Mouse (Mus musculus): ENCODE results near the gene Zbtb16. TPM values are rescaled to one million over a fixed set of nuclear protein-coding genes. Genes with fewer than 3 reads are reported as not detected.

Gene Zbtb16
- polyA plus RNA-seq, 1 experiment: 3.0 TPM

DNA sequence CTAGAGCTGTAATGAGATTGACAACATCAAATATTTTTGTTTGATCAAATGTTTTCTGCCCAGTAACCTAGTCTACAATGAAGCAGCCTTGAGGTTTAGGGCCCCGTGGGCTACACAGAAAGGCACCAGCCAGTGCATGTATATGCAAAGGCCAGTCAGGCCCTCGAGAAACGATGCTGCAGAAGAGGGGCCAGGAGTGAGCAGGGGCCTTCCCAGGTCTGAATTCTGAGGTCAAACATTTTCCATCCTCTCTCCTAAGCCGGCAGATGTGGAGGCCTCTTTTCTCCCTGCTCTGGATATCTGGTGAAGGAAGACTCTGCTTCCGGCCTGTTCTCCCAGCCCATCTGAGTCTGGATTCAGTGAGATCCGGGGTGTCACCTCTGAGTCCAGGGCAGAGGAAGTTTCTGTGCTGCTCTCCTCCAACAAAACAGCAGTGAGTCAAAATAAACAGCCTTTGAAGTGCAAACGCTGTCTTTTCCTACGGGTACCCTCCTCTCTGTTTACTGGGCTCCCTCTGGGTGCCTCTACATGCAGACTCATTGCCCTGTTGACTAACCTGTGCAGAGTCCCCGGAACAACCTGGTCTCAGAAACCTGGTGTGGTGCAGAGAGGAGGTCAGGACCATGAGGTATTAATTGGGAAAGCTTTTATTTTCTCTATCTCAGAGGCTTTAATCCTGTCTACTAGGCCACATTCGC lies 24.0 kb upstream of the Zbtb16 start:
- no peak for DNase-seq
- H3K27ac ChIP-seq (ENCODE audit: insufficient read depth, low read depth, low read length): no peak overlapping the region
- H3K4me1 ChIP-seq (ENCODE audit: control insufficient read depth, insufficient read depth, low read length): no peaks in the 10 kb centered on the region
- TF ChIP-seq POLR2A (IDR thresholded peaks at IDR 0.05; ENCODE audit: low read depth, low read length) (no peak), CTCF (conservative IDR thresholded peaks at IDR 0.05; ENCODE audit: insufficient read depth, insufficient read length, low read depth, low read length) (no peak)
- H3K27me3 ChIP-seq (replicated peaks; ENCODE audit: control insufficient read depth, insufficient read depth, low read length): 0 out of 2 replicates have a peak, but pooled peaks cover 1% of the 10 kb centered on the region
- H3K36me3 ChIP-seq (ENCODE audit: control insufficient read depth, insufficient read depth, low read length): no peaks in the 10 kb centered on the region
- WGBS: 53% methylated on average over 10 of the region's 10 CpGs
- no peak overlapping the region for H3K4me3 ChIP-seq (ENCODE audit: insufficient read depth, low read depth, low read length)

DNA sequence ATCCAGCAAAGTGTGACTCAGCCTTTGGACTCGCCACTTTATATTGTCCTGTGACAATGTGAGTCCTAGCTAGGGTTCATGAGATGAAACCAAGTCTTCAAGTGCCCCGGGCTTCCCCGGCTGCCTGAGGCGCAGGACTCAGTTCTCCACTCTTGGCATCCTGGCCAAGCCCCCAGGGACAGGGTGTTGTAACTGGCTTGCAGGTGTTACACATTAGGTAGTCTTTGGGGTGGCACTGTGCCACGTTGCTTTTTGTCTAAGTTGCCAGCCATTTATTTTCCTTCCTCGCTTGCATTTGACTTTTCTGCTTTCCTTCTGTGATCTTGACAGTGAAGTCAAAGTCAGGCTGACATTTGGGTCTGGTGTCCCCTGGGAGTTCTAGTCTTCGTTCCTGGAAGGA lies 21.9 kb upstream of the Zbtb16 start:
- no peak for DNase-seq
- Histone ChIP-seq H3K36me3 (ENCODE audit: control insufficient read depth, insufficient read depth, low read length) (no peaks in the 10 kb centered on the region), H3K4me3 (ENCODE audit: insufficient read depth, low read depth, low read length) (no peak overlapping the region), H3K4me1 (ENCODE audit: control insufficient read depth, insufficient read depth, low read length) (no peaks in the 10 kb centered on the region), H3K27ac (ENCODE audit: insufficient read depth, low read depth, low read length) (no peak overlapping the region), H3K27me3 (replicated peaks; ENCODE audit: control insufficient read depth, insufficient read depth, low read length) (0 out of 2 replicates have a peak, but pooled peaks cover 1% of the 10 kb centered on the region)
- 76% methylated on average over 7 of the region's 7 CpGs for WGBS
- no peak for TF ChIP-seq CTCF (conservative IDR thresholded peaks at IDR 0.05; ENCODE audit: insufficient read depth, insufficient read length, low read depth, low read length)
- no peak for TF ChIP-seq POLR2A (IDR thresholded peaks at IDR 0.05; ENCODE audit: low read depth, low read length)

DNA sequence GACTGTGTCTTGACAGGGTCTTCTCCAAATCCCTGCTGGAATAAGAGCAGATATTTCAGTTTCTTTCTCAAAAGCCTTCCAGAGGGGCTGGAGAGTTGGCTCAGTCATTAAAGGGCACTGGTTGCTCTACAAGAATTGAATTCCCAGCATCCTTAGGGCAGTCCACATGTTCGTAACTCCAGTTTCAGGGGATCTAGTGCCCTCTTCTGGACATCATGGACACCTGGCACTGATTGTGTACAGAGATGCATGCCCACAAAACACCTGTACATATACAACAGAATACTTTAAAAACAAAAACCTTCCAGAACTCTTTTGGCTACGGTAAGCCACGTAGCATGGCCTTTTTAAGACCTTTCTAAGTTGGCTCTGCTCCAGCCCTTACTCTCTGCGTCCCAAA lies 20.2 kb upstream of the Zbtb16 start:
- TF ChIP-seq CTCF (conservative IDR thresholded peaks at IDR 0.05; ENCODE audit: insufficient read depth, insufficient read length, low read depth, low read length): peak; percentile 56
- no peak for TF ChIP-seq POLR2A (IDR thresholded peaks at IDR 0.05; ENCODE audit: low read depth, low read length)
- 82% methylated on average over 4 of the region's 4 CpGs for WGBS
- Histone ChIP-seq H3K27ac (ENCODE audit: insufficient read depth, low read depth, low read length) (no peak overlapping the region), H3K27me3 (replicated peaks; ENCODE audit: control insufficient read depth, insufficient read depth, low read length) (0 out of 2 replicates have a peak, but pooled peaks cover 1% of the 10 kb centered on the region), H3K36me3 (ENCODE audit: control insufficient read depth, insufficient read depth, low read length) (no peaks in the 10 kb centered on the region), H3K4me1 (ENCODE audit: control insufficient read depth, insufficient read depth, low read length) (no peaks in the 10 kb centered on the region), H3K4me3 (ENCODE audit: insufficient read depth, low read depth, low read length) (no peak overlapping the region)
- no peak for DNase-seq

DNA sequence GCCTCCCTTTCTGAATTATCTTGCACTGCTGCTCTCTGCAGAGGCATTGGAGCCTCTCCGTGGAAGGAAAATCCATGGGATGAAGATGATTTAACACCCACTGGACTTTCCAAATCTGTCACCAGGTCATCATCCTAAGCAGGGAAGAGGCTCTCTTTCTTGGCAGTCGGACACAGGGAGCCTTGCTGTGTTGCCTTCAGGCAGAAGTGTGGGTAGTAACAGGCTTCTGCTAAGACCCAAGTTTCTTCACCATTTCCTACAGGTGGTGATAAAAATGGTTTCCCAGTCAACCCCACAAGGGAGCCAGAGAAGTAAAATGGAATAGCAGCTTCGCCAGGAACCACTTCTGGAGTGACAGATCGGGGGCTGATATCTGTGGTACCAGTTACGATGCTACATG lies 13.5 kb upstream of the Zbtb16 start:
- WGBS: 88% methylated on average over 5 of the region's 5 CpGs
- Histone ChIP-seq H3K36me3 (ENCODE audit: control insufficient read depth, insufficient read depth, low read length) (no peaks in the 10 kb centered on the region), H3K27me3 (replicated peaks; ENCODE audit: control insufficient read depth, insufficient read depth, low read length) (no peaks in the 10 kb centered on the region), H3K4me3 (ENCODE audit: insufficient read depth, low read depth, low read length) (no peak overlapping the region), H3K27ac (ENCODE audit: insufficient read depth, low read depth, low read length) (no peak overlapping the region), H3K4me1 (ENCODE audit: control insufficient read depth, insufficient read depth, low read length) (no peaks in the 10 kb centered on the region)
- DNase-seq: no peak
- TF ChIP-seq CTCF (conservative IDR thresholded peaks at IDR 0.05; ENCODE audit: insufficient read depth, insufficient read length, low read depth, low read length) (no peak), POLR2A (IDR thresholded peaks at IDR 0.05; ENCODE audit: low read depth, low read length) (no peak)

DNA sequence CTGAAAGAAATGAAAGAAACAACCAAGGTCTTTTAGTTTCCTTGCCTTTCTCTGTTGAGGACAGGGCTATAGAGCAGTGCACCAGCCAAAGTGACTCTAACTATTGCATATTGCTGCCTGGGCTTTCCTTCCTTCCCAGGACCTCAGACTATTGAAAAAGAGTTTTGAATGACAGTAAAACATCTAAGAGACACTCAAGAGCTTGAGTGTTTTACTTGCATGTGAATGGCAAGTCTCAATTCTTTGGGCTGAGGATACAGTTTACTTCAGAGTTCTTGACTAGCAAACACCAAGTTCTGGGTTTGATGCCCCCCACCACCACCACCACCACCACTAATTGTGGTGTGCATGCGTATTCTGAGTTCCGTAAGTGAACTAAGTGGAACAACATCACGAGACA lies 3.5 kb upstream of the Zbtb16 start:
- DNase-seq: no peak
- Histone ChIP-seq H3K4me1 (ENCODE audit: control insufficient read depth, insufficient read depth, low read length) (no peaks in the 10 kb centered on the region; the same call in 1 of the 2 replicates), H3K27me3 (replicated peaks; ENCODE audit: control insufficient read depth, insufficient read depth, low read length) (no peaks in the 10 kb centered on the region), H3K4me3 (ENCODE audit: insufficient read depth, low read depth, low read length) (no peak overlapping the region), H3K27ac (ENCODE audit: insufficient read depth, low read depth, low read length) (no peak overlapping the region), H3K36me3 (ENCODE audit: control insufficient read depth, insufficient read depth, low read length) (no peaks in the 10 kb centered on the region)
- whole genome bisulfite sequencing: 95% methylated on average over 3 of the region's 3 CpGs
- TF ChIP-seq CTCF (conservative IDR thresholded peaks at IDR 0.05; ENCODE audit: insufficient read depth, insufficient read length, low read depth, low read length): no peak
- TF ChIP-seq POLR2A (IDR thresholded peaks at IDR 0.05; ENCODE audit: low read depth, low read length): no peak

DNA sequence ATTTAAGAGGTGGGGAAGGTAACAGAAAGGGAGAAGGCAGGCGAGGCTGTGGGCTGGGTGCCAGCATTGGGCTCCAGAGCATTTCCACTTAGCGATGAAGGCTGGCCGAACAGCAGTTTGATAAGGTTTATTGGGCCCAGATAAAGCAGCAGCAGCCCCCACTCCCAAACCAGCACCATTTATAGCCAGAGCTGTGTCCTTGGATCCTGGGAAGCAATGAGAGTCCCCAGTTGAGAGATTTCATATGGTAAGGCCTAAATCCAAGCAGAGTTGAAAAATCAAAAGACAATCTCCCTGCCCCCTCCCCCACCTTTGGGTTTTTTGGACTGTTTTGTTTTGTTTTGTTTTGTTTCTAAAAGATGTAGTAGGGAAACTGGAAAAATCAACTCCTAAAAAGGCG lies 2.3 kb upstream of the Zbtb16 start:
- 73% methylated on average over 4 of the region's 4 CpGs for WGBS
- Histone ChIP-seq H3K36me3 (ENCODE audit: control insufficient read depth, insufficient read depth, low read length) (no peaks in the 10 kb centered on the region), H3K4me1 (ENCODE audit: control insufficient read depth, insufficient read depth, low read length) (no peaks in the 10 kb centered on the region; the same call in 1 of the 2 replicates), H3K27ac (ENCODE audit: insufficient read depth, low read depth, low read length) (no peak overlapping the region), H3K4me3 (ENCODE audit: insufficient read depth, low read depth, low read length) (no peak overlapping the region), H3K27me3 (replicated peaks; ENCODE audit: control insufficient read depth, insufficient read depth, low read length) (no peaks in the 10 kb centered on the region)
- DNase-seq: no peak
- TF ChIP-seq CTCF (conservative IDR thresholded peaks at IDR 0.05; ENCODE audit: insufficient read depth, insufficient read length, low read depth, low read length): no peak
- TF ChIP-seq POLR2A (IDR thresholded peaks at IDR 0.05; ENCODE audit: low read depth, low read length): no peak

DNA sequence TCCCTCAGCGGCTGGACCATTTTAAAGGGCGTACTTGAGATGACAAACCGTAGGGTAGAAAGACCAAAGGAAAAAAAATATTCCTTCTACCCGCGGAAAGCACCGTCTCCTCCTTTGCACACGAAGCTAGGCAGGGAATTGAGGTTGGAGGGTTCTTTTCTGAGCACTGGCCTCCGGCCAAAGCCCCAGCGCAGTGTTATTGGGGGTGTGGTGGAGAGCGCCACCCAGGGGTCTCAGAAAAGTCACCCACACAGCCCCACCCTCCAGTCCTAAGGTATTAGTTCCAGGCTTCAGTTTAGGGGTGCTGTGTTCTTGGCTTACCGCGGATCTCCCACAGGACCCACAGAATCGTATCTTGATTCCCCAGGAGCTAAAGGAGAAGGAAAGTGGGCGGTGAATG lies 1.2 kb upstream of the Zbtb16 start:
- no peak overlapping the region for H3K27ac ChIP-seq (ENCODE audit: insufficient read depth, low read depth, low read length)
- no peak for TF ChIP-seq POLR2A (IDR thresholded peaks at IDR 0.05; ENCODE audit: low read depth, low read length)
- peak; percentile 29; the same call in 1 of the 2 replicates for TF ChIP-seq CTCF (conservative IDR thresholded peaks at IDR 0.05; ENCODE audit: insufficient read depth, insufficient read length, low read depth, low read length)
- no peaks in the 10 kb centered on the region for H3K27me3 ChIP-seq (replicated peaks; ENCODE audit: control insufficient read depth, insufficient read depth, low read length)
- peak; percentile 35 for DNase-seq
- H3K4me1 ChIP-seq (ENCODE audit: control insufficient read depth, insufficient read depth, low read length): no peaks in the 10 kb centered on the region; the same call in 1 of the 2 replicates
- H3K36me3 ChIP-seq (ENCODE audit: control insufficient read depth, insufficient read depth, low read length): no peaks in the 10 kb centered on the region
- 22% methylated on average over 14 of the region's 14 CpGs for WGBS
- no peak overlapping the region for H3K4me3 ChIP-seq (ENCODE audit: insufficient read depth, low read depth, low read length)

All from kidney, adult 2 months (tissue).